Mouse (Mus musculus) B cell, adult 2 months (primary cell): ENCODE measurements around the gene Msi2.
A peak's percentile ranks its signal among the peaks of the same experiment; 100 is the strongest.

Experiments
- DNase-seq, 2 experiments: peaks; one replicate each; pipeline ENCODE4 v3.0.0; 2022

Gene Msi2

DNA sequence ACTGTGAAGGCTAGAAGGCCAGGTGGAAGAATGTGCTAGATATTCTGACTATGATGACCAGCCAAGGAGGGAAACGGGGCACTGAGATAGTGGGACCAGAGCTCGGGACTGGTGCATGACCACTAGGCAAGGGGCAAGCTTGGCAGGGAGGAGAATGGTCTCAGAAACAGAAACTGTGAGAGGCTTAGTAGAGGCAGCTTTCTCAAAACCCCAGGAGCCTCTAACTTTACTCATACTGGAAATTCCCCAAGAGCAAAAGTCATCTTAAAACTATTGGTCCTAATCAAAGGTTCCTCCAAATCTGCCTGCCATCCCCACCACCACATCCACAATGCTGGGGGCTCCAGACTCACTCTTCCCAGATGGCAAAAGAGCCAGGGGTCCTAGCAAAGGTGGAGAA is 181.5 kb downstream of the Msi2 start:
- DNase-seq: no peak

GRCm38 (mm10) chr11:88534331-88534929 is 183.9 kb downstream of the Msi2 start:
- DNase-seq: no peak

DNA sequence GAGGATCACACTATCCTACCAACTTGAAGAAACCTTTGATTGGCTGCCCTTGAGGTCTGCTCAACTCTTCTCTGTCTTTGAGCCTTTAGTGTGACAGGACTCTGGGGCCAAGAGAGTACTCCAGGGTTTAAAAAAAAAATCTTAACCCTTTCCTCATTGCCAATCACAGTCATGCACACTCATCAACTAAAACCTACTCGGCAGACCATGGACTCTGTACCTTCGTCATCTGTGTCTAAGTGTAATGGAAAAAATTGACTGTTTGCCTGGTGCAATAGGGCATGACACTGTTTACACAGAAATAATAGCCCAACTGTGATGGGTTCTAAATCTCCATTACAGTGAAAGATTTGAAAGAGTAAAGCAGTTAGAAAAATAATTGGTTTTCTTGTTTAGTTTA is 186.3 kb downstream of the Msi2 start:
- DNase-seq: no peak

- no peak for DNase-seq
Observed at GRCm38 (mm10) chr11:88530032-88530431, 188.3 kb downstream of the Msi2 start.

DNA sequence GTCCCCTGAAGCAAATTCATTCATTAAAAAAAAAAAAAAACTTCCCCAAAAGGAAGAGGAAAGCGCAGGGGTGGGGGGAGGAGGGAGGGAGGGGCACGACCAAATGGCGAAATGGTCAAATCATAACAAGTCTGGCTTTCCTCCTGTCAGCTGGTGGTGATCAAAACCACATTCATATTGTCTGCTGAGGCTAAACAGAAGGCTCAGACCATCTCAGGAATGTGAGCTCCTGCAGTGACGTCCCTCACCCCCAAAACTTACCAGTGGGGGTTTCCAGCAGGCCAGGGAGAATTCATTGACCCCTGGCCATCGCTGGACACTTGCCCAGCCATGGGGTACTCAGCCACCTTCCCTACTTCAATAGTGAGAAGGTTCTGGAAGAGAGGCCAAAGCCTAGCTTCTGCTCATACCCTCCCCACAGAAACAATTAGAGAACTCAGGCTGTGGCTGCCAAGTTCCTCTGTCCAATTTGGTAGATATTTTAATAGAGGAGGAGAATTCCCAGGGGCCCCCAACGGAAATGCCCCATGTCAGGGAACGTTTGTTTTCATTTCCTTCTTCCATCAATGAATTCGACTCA is 189.7 kb downstream of the Msi2 start:
- DNase-seq: no peak

- peak; percentile 38 to 42 for DNase-seq
Observed at GRCm38 (mm10) chr11:88526711-88527110, 191.6 kb downstream of the Msi2 start.

DNA sequence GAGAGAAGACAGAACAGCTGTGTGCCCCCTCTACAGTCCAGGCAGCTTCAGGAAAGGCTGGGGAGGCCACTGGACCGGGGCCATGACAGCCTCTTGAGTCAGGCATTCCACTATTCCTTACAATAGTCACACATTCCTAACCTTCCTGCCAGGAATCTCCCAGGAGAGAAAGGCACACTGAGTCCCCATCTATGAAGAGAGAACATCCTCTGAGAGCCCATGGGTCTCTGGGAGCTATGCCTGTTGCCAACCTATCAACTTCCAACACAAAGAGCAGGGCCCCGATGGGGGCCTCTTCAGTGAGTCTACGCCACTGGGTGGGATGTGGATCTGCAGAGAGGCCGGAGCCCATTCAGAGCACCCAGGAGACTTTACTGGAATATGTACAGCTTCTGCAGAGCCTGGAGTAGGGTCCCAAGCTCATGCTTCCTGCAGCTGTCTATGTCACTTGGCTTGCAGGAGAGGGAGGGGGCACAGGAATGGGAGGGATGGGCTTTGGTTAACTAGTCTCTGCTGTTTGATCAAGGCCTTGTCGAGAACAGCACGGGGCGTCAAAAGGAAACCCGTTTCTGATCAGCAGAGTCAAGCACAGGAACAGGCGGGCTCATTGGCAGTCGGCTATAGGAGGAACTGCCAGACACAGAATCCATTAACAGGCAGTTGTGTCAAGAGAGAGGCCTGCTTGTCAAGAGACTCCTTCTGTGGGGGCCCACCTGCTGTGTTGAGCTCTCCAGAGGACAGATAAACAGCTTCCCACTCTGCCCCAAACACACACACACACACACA is 193.3 kb downstream of the Msi2 start:
- DNase-seq: no peak

DNA sequence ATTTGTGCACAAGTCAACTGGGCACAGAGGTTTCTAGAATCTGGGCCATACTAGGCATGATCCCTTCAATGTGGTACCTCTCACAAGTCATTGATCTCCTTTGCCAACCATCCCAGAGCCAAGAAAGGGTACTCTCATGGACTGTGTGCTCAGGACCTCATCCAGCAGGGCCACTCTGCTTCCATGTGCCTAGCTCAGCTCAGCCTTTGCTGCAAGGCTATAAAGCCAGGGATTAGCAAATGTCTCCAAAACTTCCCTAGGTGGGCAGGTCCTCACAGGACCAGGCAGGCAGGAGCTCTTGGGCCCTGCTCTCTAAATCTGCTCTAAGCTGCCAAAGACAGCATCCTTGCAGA is 193.9 kb downstream of the Msi2 start:
- DNase-seq: no peak

GRCm38 (mm10) chr11:88523921-88524320 is 194.4 kb downstream of the Msi2 start:
- no peak for DNase-seq

DNA sequence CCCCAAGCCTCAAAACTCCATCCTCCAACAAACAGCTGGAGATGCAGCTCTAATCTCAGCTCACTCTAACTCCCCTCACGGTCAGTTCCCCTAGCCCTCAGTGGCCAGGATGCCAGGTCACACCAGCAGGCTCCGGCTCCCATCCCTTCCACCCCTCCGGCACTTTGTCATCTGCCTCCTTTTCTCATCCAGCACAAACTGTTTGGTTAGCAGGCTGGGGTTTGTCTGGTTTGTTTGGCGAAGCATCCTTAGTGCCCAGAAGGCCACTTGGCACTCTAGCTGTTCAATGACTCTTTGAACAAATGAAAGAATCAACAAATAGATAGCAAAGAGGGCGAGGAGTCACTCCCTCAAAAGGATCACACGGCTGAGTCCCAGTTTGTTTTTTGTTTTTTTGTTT is 194.8 kb downstream of the Msi2 start:
- DNase-seq: no peak

DNA sequence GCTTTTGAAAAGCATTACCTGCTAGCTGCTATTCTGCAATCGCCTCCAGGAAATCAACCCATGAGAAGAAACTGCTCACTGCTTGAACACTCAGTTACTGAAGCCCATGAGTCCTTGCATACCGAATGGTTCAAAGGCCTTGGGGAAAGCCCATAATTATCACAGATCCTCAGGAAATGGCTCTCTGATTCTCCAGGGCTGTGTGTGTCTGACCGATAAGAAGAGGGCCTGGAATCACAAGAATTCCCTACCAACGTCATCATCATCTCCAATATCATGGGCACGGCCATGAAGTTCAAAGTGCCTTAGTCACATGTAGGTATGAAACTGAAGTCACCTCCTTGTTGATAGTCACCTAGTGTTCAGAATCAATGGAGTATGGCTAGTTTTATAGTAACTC is 196.2 kb downstream of the Msi2 start:
- no peak for DNase-seq

- no peak for DNase-seq
Observed at GRCm38 (mm10) chr11:88520951-88521730, 197.2 kb downstream of the Msi2 start.

- no peak for DNase-seq
Observed at GRCm38 (mm10) chr11:88518361-88518760, 200.0 kb downstream of the Msi2 start.

DNA sequence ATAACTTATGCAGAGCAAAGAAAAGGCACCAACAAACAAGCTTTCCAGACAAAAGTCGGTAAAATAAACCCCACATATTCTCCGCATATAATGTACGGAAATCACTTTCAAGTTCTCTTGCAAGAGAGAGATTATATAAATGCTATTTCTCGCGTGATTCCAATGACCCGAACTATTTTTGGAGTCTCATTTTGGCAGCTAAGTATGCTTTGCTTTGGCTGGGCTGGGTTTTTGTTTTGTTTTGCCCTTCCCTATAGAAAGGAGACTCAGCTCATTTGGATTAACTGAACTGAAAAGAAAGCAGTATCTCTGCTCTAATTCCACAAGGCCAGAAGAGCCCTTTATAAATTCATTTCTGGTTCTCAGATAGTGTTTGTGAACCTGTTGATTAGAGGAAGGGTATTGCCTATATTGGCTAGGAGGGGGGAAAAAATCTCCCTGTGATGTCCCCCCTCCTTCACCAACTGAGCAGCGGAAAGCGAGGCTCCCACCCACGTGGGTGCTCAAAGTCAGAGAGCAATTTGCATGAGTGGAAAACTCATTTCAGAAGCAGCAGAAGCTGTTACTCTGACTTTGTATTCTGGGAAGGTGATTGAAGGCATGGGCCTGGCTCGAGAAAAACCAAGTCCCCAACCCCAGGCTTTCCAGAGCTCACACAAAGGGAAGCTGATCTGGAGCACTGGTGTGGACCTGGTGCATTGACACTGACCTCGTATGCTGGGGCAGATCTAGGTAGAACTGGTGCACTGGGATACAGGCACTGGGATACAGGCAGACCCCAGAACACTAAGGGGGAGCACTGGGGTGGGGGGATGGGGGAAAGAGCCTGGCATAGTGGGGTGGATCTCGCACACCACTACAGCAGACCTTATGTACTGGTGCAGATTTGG is 201.5 kb downstream of the Msi2 start:
- no peak for DNase-seq

GRCm38 (mm10) chr11:88515736-88516583 is 202.4 kb downstream of the Msi2 start:
- DNase-seq: no peak

- DNase-seq: no peak
Observed at GRCm38 (mm10) chr11:88515267-88515666, 203.0 kb downstream of the Msi2 start.

DNA sequence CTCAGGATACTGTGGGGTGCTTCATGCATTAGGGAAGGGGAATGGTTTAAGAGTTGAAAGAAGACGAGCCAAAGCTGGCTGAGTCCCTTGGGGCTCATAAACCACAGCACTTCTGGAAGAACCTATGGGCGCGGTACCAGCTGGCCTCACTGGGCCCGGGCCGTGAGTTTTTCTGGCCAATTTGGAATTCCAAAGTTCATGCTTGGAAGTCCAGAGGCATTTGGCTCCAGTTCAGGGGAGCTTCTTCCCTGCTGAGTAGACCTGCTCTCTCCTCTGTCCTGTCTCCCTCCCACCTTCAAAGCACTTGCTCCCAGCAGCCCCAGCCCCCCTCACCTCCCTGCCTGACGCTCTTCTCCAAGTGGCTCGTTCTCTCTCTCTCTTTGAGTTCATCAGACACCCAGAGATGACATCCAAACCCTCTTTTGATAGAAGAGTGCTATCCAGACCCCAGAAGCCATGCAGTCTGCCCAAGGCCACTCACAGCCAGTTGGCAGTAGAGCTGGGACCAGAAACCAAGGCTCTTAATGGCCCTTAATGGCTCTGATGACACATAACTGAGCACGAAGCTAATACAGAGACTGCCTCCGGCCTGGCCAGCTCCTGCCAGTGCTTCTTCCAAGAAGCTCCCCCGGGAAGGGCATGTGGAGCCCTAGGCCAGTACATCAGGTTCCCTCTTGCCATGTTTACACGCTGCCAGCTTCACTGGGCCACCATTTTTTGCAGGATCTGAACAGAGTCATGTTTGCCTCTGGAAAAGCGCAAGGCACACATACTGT is 204.0 kb downstream of the Msi2 start:
- no peak for DNase-seq

DNA sequence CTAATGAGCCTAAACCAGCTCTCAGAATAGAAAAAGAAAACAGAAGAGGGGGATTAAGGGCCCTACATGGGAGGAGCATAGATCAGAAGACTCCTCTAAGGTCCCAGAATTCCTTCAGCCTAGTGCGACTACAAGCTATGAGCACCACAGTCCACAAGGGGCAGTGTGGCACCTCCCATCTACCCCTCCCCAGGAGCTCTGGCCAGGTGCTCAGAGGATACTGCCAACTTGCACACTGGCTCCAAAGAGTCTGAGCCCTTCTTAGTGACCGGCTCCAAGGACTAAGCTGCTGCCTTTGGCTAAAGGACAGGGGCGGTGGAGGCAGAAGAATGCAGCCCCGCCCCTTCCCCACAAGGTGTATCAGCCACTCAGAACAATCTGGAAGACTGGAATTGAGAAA is 205.7 kb downstream of the Msi2 start:
- peak; percentile 66 to 70 for DNase-seq

DNA sequence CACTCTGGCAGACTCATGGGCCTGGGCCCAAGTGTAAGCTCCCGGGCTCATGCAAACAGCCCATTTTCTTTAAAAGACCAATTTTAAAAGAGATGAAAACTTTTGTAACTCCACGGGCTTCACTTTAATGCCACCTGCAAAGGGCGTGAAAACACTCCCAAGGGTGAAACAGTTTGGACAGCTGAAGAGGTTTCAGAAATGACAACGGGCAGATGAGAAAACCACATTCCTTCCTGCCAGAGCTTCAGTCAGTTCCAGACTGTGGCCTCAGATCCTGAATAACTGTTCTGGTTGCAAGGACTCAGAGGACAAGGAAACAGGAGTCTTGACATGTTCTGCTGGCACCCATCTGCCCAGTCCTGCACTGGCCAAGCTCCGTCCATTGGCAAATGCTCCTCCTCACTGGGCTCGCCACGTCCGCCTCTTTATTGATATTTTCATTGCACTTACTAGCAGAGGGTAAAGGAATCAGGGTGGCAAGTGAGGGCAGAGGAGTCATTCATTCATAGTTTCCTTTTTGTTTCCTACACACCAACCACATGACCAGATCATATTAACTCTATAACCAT is 207.9 kb downstream of the Msi2 start:
- DNase-seq: no peak

DNA sequence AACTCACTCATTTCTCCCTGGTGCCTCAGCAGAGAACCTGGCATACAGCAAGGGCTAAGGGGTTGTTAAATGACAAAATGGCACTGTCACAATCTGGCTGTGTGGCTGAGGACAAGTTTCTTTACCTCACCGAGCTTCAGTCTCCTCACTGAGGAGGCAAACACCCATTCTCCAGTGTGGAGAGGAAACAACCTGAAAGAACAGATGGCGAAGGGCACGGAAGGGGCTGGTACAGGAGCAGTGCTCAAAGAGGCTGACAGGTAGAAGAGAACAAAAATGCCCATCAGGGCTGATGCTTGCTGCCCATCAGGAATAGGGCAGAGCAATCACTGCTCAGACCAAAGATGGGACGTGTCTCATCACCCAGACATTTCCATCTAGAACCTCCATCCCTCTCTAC is 208.8 kb downstream of the Msi2 start:
- DNase-seq: no peak
